Mouse (Mus musculus) heart, adult 9 months (tissue): ENCODE results near the gene Rrp15.

Source experiments
- DNase-seq, 2 experiments: peaks; one replicate each; pipeline ENCODE4 v3.0.0; 2022; ENCODE audit warnings: low spot score in 2 of 2

The Rrp15 gene

GRCm38 (mm10) chr1:186714215-186714614 is 34.9 kb downstream of the Rrp15 start:
- DNase-seq = no peak

- peak in 1 of 2 experiments; percentile 29 for DNase-seq
These were observed 36.2 kb downstream of the Rrp15 start for GRCm38 (mm10) chr1:186712802-186713471.

- DNase-seq = peak; percentile 39 to 42
These were observed 43.3 kb downstream of the Rrp15 start, which contains the start of gene Tgfb2 for GRCm38 (mm10) chr1:186705915-186706248. TSS of gene Tgfb2 (minus strand) at chr1:186705989.

GRCm38 (mm10) chr1:186705203-186705914 is 43.8 kb downstream of the Rrp15 start:
- DNase-seq = peak; percentile 67 to 76

- peak in 1 of 2 experiments; percentile 34 for DNase-seq
These were observed 45.0 kb downstream of the Rrp15 start for GRCm38 (mm10) chr1:186703980-186704701.

GRCm38 (mm10) chr1:186703256-186703979 is 45.7 kb downstream of the Rrp15 start:
- DNase-seq = no peak

- DNase-seq = peak; percentile 47 to 49
These were observed 46.5 kb downstream of the Rrp15 start for GRCm38 (mm10) chr1:186702391-186703255.

GRCm38 (mm10) chr1:186701206-186701905 is 47.8 kb downstream of the Rrp15 start:
- no peak for DNase-seq

- no peak for DNase-seq
These were observed 48.7 kb downstream of the Rrp15 start for GRCm38 (mm10) chr1:186700496-186700895.

GRCm38 (mm10) chr1:186698583-186699338 is 50.4 kb downstream of the Rrp15 start:
- peak in 1 of 2 experiments; percentile 38 for DNase-seq

GRCm38 (mm10) chr1:186696231-186696630 is 52.9 kb downstream of the Rrp15 start:
- DNase-seq = no peak

- DNase-seq = peak; percentile 59 to 67
These were observed 53.8 kb downstream of the Rrp15 start for GRCm38 (mm10) chr1:186695361-186695760.

- no peak for DNase-seq
These were observed 56.8 kb downstream of the Rrp15 start for GRCm38 (mm10) chr1:186692370-186692769.

- DNase-seq = no peak
These were observed 57.5 kb downstream of the Rrp15 start for GRCm38 (mm10) chr1:186691708-186692107.

- DNase-seq = no peak
These were observed 65.1 kb downstream of the Rrp15 start for GRCm38 (mm10) chr1:186684041-186684440.

GRCm38 (mm10) chr1:186682606-186683005 is 66.6 kb downstream of the Rrp15 start:
- DNase-seq = no peak

- no peak for DNase-seq
These were observed 71.5 kb downstream of the Rrp15 start for GRCm38 (mm10) chr1:186677614-186678013.

GRCm38 (mm10) chr1:186676199-186676598 is 73.0 kb downstream of the Rrp15 start:
- no peak for DNase-seq

GRCm38 (mm10) chr1:186675263-186675662 is 73.9 kb downstream of the Rrp15 start:
- DNase-seq = no peak

GRCm38 (mm10) chr1:186674621-186675020 is 74.5 kb downstream of the Rrp15 start:
- no peak for DNase-seq
